Mouse (Mus musculus): ENCODE results near the gene Arhgap44.

Arhgap44 gene

DNA sequence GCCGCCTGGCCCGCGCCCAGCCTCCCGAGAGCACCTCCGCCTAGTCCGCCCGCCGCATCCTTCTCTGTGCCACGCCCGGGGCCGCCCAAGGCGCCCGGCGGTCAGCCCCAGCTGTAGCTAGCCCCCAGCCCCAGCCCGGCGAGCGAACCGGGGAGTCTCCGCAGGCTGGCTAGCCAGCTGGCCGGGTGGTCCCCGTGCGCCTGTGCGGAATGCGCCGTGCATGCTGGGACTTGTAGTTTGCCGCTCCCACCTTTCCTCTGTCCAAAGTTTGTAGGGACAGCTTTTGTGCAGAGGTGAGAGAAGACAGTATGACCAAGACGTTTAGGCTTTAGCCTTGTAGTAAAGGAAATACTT lies at the start of gene Arhgap44:
TSS of gene Arhgap44 (minus strand) at position 195 of the 354 bp plus-strand sequence.
- DNase-seq, result no peak

DNA sequence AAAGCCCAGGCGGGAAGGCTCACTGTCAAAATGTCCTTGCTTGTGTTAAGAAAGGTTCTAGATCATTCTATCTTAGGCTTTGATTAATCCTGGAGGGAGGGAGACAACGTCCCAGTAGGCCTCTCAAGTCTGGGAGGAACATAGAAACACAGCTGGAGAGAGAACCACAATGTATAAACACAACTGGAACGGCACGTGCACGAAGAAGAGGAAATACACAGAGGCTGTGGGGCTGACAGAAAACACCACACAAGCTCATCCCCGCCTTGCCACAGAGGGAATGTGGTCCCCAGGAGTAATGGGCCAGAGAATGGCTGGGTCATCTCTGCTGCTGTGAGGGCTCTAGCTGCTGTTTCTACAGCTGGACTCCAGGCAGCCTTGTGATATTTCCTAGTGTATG lies 48.9 kb upstream of the Arhgap44 start:
- DNase-seq, result no peak

DNA sequence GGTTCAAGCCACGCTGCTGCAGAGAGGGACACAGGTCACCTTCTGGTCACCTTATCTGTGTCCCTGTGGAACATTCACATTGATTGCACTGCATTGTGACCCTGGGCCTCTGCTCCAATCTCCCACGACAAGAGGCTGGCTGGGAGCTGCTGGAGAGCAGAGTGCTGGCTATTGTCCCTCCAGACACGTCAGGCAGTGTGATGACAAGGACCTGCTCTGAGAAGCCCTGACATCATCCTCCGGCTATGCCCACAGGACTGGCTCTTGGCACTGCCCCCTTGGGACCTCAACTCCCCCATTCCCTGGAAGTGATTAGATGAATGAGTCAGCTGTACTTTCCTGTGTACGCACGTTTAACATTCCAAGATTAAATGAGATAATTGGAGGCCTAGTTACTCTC lies 46.7 kb upstream of the Arhgap44 start:
- no peak for DNase-seq

DNA sequence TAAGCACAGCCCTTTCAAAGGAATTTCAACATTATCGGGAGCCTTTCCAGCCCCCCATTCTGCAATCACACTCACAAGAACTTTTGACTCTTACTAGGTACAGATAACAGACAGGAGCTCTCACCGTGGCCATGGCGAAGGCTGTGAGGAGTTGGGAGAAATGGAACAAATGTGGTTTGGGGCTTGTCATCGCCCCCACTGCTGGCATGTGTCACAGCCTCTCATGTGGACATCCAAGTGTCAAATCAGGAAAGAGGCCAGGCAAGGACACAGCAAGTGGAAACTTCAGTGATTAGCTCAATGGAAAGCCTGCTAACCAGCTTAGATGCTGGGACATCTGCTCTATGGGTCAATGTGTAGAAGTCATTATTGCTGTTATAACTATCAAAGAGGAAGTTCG lies 42.5 kb upstream of the Arhgap44 start:
- no peak for DNase-seq

DNA sequence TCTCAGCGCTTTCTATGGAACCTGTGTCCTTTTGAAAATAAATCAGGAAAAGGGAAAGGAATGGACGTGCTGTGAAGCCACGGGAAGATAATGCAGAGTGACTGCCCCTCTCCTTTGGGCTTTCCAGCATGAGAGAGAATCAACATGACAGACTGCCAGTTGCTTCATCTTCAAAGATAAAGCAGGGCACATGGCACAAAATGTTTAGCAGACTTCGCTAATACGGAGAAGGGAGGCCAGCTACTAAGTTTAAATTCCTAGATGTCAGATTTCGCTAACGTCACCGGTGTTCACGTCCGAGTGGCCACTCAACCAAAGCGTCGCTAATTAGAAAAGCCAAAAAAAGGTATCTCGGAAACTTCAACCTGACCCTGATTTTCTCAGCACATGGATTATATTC lies 41.9 kb upstream of the Arhgap44 start:
- DNase-seq, result no peak

DNA sequence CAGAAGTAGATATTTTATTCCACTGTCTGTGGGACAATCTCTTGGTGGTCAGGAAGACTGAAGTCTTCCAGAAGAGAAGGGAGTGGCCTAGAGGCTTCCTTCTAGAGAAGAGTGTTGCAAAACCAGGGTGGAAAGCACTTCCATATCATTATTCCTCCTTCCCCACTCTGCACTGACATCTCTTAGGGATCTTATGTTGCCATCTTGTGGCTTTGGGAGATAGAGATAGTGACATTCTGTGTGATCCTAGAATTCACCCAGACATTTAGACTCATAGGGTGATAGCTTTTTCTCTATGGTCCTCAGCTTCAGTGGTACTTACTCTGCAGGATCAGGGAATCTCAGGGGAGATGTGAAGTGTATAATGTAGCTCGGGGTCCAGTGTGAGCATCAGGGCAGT lies 40.3 kb upstream of the Arhgap44 start:
- no peak for DNase-seq

DNA sequence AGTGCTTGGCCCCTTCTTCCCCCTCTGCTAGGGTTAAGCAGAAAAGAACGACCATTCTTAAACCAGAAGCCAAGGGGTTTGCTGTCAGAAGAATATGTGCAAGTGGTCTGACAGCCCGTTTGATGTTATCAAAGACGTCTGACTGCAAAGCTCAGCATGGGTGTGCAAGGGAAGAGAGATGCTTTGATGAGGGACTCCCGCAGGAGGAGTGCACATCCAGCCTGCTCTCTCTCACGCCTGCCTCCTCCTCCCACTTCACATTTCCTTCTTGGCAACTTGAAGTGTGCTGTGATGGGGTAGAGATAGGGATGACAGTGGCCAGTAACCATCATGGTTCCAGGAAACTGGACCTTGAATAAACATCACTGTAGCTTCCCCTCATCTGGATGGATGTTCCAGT lies 39.5 kb upstream of the Arhgap44 start:
- DNase-seq, result no peak

DNA sequence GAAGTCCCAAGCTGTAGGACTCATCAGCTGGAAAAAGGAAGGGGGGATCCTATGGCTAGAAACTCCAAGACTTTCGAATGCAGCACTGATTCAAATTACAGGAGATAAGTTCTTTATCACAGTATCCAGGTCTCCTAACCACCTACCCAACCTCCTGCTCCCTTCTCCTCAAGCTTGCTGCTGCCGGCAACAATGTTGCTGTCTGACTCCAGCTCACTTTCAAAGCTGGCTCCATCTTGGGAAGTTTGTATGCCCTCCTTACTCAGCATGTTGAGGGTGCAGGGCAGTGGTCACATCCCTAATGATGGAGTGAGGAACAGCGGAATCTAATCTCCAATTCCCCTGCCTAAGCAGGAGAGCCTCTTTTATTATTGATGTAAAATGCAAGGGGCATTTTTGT lies 35.3 kb upstream of the Arhgap44 start:
- no peak for DNase-seq

DNA sequence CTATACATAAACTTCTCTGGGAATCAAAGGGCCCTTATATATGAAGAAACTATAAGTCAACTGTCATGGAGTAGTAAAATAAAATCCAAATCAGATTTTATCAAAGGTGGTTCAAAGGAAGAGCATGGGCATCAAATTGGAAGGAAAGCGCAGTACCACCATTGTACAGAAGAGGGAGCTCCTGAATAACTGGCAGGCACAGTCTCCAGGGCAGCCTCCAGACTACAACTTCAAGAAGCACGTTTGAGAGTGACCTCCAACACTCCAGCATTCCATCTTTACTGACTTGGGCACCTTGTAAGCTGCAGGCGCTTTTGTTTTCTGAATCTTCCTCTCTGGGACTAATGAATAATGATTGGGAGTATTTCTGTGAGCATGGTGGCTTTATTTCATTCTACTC lies 34.5 kb upstream of the Arhgap44 start:
- peak in 1 of 2 experiments; percentile 6 for DNase-seq

DNA sequence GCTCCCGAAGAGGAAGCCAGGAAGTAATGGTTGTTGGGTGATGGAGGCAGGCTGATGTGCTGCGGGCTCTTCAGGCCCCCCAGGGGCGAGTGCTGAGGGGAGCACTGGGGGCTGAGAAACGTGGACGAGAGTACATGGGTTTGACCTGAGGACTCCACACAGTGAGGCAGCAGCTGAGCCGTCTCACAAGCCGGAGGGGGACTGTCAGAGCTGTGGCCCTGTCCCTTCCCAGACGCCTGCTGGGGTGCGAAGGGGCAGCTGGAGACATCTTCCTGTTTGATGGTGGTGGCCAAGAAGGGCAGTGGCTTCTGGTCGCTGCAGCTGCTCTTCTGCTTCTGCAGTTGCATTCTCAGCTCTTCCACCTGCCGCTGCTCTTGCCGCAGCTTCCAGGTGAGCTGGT lies 24.2 kb upstream of the Arhgap44 start:
- DNase-seq, result no peak

DNA sequence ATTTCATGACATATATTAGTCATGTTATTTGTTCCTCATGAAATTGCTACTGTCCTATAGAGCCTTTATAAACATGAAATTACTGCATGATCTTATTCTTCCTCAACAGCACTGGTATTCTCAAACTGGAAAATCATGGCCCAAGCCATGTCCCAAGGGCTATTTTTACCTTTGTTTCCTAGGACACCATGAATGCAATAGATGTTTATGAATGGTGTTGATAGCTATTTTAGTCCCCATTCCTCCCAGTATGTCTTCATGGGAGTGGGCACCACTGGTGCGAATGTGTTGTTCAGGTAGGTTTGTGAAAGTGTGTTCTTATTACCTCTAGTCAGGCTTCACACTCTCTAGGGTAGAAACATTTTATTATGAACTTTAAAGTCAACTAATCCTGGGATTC lies 22.4 kb upstream of the Arhgap44 start:
- no peak for DNase-seq

DNA sequence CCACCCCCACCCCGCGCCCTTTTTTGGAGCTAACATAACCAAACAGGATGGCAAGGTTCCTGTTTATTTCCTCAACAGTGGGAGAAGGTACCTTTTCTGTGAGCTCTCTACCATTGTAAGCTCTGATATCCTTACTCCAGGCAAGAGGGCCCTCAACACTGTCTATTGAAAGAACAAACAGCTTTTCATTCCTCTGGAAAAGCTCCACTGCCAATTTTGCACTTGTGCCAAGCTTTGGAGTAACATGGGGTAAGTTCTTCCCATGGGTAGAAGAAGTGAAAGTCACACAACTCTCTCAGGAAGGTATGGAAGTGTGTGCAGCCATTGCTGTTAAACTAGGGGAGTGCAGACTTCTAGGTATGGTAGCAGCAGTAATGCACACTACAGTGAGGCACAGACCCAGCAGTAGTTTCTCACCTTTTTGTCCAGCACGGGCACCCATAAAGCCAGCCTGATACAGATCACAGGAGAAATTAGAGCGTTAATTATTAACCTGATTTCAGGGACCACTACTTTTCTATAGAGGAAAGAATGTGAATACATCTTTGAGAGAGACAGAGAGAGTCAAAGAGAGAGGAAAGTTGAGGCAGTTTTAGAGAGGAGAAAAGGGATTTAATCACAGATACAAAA lies 7.5 kb upstream of the Arhgap44 start:
- no peak for DNase-seq

DNA sequence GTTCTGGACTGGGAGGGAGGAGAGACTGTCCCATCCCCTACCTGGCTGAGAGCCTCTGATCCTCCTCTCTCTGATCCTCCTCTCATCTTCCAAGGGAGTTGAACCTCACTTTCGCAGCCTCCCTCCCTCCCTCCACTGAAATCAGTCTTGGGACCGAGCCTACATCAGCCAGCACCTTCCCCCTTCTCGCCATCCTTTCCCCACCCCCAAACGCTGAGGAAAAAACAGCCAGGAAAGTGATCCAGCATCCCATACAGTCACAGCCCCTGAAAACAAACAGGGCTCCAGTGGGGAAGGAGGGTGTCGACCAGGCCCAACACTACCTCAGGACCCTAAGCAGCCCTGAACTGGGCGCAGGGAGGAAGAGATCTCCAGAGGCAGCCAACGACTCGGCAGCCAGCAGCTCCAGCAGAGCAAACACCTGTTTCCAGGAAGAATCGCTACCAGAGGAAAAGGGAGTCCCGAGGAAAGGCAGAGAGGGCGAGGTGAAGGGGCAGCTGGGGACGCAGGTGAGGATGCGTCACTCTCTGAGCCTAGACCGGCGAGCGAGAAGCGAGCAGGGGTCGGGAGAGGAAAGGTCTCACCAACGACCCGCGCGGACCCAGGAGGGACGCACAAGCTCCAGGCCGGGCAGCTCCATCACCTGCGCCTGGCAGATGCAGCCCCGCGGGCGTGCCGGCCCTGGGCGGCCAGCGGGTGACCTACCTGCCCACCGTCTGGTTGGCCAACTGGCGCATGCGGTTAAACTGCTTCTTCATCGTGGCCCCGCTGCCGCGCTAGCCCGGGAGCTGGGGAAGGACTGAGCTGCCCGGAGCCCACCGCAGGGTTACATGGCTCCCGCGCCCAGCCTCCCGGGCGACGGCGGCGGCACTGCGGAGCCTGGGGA lies 637 bp downstream of the Arhgap44 start:
- DNase-seq, result no peak

DNA sequence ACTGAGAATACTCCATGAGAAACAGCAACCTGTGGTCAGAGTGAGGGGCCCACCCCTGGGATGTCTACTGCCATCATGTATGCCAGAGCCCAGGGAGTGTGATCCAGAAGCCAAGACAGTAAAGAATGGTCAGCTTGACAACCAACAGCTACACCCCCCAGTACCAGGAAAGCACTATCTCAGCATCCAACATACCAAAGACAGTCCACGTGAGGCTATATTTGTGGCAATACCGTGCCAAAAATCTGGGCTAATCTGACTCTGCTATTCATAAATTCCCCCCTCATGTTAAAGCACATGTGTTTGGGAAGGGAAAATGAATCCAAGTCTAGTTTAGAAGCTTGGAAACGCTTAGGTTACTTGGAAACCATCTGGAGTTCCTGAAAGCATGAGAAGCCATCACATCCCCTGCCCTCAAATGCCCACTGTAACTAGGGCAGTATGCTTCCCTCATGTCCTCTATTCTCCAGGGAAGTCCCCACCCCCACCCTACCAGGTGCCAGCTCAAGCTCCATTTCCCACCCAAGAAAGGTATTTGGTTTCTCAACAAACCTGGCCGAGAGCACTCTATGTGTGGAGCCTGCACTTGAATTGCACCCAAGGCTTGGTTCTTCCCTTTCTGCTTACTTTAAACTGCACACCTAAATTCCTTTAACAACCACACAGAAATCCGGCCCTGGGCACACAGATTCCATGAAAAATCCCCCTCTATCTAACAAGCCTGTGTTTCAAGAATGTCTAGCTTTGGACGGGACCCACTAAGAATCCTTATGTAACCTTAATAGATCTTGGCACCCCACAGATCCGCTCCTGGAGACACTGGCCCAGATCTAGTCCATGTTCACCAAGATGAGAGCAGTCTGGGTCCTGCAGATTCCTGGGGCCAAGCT lies 1.5 kb downstream of the Arhgap44 start:
- DNase-seq, result no peak

DNA sequence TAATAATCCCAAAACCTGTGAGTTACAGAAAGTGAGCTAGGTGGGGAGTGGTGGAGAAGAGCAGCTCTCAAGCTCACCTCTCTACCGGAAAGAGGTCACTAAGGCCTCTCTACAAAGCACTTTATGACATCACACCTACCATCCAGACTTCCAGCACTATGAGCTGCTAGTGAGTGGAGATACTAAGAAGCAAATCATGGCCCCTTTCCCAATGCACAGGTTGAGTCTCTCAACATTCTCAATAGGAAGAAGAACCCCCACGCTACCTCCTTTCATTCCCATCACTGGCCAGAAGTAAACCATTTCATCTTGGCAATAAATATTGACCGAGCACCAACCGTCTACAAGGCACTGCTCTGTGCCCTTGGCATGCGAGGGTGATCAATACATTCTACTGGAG lies 3.0 kb downstream of the Arhgap44 start, which contains the start of gene 1700086D15Rik:
TSS of gene 1700086D15Rik (minus strand) at position 101 of the 400 bp plus-strand sequence.
- no peak for DNase-seq

DNA sequence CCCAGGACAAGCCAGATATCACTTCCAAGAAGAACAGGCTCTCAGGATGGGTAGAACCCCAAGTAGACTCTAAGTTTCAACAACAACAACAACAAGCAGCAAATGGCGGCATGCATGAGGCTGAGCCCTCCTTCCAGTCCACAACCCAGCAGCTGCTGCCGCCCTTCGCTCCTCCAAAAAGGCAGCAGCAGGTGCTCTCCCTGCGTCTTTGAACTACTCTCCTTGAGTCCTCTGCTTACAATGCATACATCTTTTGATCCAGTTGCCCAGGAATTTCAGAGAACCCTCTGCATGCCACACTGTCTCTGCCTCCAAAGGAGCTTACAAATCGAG lies 4.1 kb downstream of the Arhgap44 start:
- no peak for DNase-seq

DNA sequence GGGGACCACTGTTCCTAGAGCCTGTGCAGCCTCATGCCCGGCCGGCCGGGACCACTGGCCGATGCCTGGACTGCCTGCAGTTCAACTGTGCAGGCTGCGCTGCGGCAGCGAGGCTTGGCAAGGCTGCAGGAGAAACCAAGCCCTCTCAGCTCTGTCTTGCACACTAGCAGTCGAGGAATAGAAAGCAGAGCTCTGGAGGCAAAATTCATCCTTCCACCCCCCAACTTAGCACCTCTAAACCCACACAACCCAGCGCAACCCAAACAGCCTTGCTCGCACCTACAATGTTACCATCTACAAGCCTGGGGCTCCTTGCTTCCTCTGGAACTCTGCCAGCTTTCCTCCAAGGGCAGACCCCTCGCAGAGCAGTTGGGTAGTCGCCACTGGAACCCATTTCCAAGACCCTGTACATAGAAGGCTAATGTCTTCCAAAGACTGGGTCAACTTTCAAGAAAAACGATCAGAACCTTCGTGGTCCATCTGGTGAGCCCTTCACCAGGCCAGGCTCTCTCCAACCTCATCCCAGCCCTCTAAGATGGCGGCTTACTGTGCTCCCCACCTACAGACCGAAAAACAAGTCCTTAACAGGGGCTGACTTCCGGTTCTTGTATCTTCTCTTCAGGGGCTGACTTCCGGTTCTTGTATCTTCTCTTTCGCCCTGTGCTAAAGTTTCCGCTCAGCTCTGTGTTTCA lies 4.6 kb downstream of the Arhgap44 start:
- DNase-seq, result no peak

DNA sequence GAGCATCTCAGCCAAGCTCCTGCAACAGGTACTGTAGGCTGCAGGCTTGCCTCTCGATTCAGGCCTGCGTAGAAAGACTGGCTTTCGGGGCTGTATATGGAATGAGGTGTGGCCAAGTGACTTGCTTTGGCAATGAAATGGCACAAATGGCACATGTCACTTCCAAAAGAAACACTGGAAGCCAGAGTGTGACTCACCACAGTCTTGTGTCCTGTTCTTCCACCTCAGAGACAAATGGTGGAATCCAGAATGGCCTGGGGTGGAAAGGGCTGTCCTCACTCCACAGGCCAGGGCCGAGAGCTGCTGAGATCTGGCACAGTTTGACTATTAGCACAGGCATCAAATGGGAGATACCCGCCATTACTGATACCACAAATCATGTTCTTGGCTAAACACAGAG lies 9.8 kb downstream of the Arhgap44 start:
- no peak for DNase-seq

DNA sequence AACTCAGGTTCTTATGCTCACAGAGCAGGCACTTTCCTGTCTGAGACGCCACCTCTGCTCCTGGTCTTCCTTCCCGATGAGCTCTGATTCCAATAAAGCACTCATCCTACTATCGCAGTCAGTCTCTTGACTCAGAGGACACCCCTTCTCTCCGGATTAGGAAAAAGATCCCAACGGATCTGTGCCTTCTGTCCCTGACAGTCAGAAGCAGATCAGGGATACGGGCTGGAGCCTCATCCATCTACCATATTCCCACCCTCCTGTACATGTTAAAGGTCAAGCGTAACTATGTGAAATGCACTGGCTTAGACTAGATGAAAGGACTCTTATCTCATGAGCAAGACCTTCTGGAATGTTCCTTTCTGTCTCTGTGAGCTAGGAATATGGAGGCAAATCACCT lies 14.3 kb downstream of the Arhgap44 start:
- DNase-seq, result no peak

DNA sequence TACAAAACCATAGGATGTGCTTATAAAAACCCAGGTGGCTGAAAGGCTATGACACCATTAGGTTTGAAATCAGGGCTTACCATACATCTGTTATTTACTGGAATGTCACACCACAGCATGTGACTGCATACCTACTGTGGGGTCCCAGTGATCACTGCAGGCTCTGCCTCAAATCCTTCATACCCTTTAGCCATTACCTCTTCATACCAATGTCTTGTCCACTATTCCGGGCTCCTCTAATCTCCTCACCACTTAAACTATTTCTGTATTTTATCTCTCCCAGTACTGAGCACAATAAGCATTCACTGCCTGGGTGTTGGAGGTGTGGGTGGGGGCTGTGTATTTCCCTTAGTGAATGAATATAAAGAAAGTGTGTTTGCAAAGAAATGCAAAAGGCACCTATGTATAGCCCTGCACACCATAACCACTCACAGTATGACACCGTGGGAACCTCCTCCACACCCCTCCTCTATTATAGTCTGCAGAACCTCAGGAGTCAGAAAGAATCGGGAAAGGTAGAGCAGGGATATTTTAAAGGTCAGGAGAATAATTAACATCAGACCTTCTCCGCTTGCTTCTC lies 19.8 kb downstream of the Arhgap44 start:
- no peak for DNase-seq

DNA sequence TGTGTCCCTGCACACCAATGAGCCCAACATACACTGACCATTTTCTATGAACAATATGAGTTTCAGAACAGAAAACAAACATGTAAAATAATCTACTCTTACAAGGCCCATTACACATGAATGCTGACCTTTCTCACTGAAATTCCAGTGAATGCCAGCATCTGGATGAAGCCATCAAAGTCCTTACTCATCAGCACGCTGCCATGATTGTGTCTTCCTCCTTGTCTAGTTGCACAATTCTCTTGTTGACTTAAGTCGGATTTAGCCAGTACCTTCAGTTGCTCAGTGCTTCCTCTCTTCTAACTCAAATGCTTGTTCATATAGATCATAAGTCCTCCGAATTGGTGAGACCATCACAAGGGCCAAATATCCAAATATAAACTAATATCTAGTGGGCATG lies 23.7 kb downstream of the Arhgap44 start:
- DNase-seq, result no peak

DNA sequence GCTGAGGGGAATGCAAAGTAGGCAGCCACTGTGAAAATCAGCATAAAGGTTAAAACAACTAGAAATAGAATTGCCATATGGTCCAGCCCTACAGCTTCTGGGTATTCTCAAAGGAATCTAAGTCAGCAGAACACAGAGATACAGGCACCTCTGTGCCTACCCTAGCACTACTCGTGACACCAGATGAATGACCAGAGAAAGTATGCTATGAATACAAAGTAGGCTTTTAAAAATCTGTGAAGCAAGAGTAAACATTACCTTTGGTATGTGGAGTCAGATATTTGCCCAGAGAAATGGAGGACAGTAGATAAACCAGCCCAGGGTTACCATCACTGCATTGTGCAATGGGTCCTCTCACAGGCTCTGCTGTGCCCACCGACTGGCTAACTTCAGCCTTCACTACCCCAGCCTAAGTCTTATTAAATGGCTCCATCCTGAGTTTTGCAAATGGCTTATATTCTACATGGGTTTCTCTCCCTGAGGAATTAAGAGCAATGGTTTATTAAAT lies 25.6 kb downstream of the Arhgap44 start:
- no peak for DNase-seq
